Mouse (Mus musculus) midbrain, embryonic 12.5 days (tissue): Measurements from ENCODE around the gene Ubr3. TPM values are rescaled to one million over a fixed set of nuclear protein-coding genes. Genes with fewer than 3 reads are reported as not detected.
"Not testable (repeated sequence)": the region's sequence is repeated elsewhere in the genome, so short reads cannot be mapped to it uniquely, and the experiment has no call there.

Experiments used
- ATAC-seq: fragments of 200-750 bp; cut with Nextera tagmentation; 2 replicates; pipeline ENCODE4 v1.8.0; 2017; ENCODE audit warnings: low read depth, moderate TSS enrichment, moderate library complexity; ENCODE audit not compliant: low FRiP score
- H3K27ac ChIP-seq: fragments of 300-500 bp; sonication (generic); replicated peaks from 2 replicates; pipeline ENCODE4 v1.5.1; 2016; ENCODE audit warnings: mild to moderate bottlenecking
- H3K27me3 ChIP-seq: fragments of 300-500 bp; sonication (generic); 2 replicates; pipeline ENCODE4 v1.6.1; 2016; ENCODE audit warnings: mild to moderate bottlenecking
- H3K36me3 ChIP-seq: fragments of 300-500 bp; sonication (generic); 2 replicates; pipeline ENCODE4 v1.6.1; 2016
- H3K4me1 ChIP-seq: fragments of 300-500 bp; sonication (generic); 2 replicates; pipeline ENCODE4 v1.6.1; 2016
- H3K4me2 ChIP-seq: fragments of 300-500 bp; sonication (generic); replicated peaks from 2 replicates; pipeline ENCODE4 v1.6.1; 2016; ENCODE audit warnings: mild to moderate bottlenecking, moderate library complexity
- H3K4me3 ChIP-seq: fragments of 300-500 bp; sonication (generic); 2 replicates; pipeline ENCODE4 v1.5.1; 2016; ENCODE audit warnings: mild to moderate bottlenecking
- H3K9ac ChIP-seq: fragments of 300-500 bp; sonication (generic); replicated peaks from 2 replicates; pipeline ENCODE4 v1.6.1; 2016; ENCODE audit warnings: mild to moderate bottlenecking, moderate library complexity
- H3K9me3 ChIP-seq: fragments of 300-500 bp; sonication (generic); 2 replicates; pipeline ENCODE4 v1.6.1; 2016; ENCODE audit warnings: mild to moderate bottlenecking
- WGBS: fragments of 180-500 bp; shearing (Covaris S2); methylation state at CpG from one replicate; pipeline ENCODE4 v1.1.7; 2016; 5-methylcytosine and 5-hydroxymethylcytosine counted together
- polyA plus RNA-seq: library from polyadenylated mRNA; unstranded; fragments of >200 nt; fragmentation: Nextera tagmentation; extraction: Ambion mirVana; gene quantifications from 2 replicates; pipeline ENCODE4 v1.2.1, GENCODE M21; 2016

Ubr3 gene
- polyA plus RNA-seq, 1 experiment from 2014 or later, result 24.8 TPM

GRCm38 (mm10) chr2:69994082-69994736 lies 97.2 kb downstream of the Ubr3 start:
- not testable (repeated sequence) for H3K9ac ChIP-seq, H3K9me3 ChIP-seq, H3K4me1 ChIP-seq, H3K27ac ChIP-seq, H3K4me2 ChIP-seq, ATAC-seq, H3K27me3 ChIP-seq, H3K4me3 ChIP-seq
- WGBS, result 94% methylated on average over 3 of the region's 3 CpGs
- peaks cover 49% of the 10 kb centered on the region for H3K36me3 ChIP-seq

- no peak overlapping the region for H3K4me2 ChIP-seq
- WGBS, result 91% methylated on average over 2 of the region's 2 CpGs
- H3K4me3 ChIP-seq, result no peak overlapping the region
- ATAC-seq, result no peak
- no peak overlapping the region for H3K9ac ChIP-seq
- no peaks in the 10 kb centered on the region for H3K9me3 ChIP-seq
- H3K27ac ChIP-seq, result no peak overlapping the region
- peaks cover 43% of the 10 kb centered on the region for H3K36me3 ChIP-seq
- no peaks in the 10 kb centered on the region for H3K4me1 ChIP-seq
- H3K27me3 ChIP-seq, result no peaks in the 10 kb centered on the region
Measured at GRCm38 (mm10) chr2:69994779-69995178, 97.7 kb downstream of the Ubr3 start.

DNA sequence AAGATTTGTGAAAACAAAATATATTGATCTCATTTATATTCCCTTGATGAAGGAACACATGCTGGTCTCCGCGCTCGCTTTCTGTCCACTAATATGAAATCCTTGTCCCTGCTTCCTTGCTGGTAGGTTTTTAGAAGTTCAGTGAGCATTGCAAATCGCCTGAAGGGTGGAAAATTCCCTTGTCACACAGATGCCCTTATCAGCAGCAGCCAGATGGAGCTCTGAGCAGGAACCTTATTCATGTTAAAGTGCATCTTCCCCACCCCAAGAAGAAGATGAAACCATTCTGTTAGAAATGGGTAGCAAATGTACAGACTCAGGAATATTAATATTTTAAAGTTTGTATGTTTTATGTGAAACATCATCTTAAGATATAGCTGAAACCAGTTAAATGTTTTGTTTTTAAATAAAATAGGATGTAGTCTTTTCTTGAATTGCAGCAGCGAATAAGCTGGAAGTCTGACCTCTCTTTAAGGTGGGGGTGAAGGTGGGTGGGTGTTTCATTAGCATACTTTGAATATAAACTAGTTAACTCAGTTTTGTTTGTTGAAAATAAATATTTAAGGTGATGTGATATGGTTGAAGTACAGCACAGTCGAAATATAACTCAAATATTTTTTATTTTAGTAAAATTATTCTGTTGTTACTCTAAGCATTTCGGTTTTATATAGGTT lies 102.2 kb downstream of the Ubr3 start:
- Histone ChIP-seq H3K4me3 (no peak overlapping the region), H3K27ac (no peak overlapping the region), H3K9me3 (no peaks in the 10 kb centered on the region), H3K4me2 (no peak overlapping the region), H3K4me1 (no peaks in the 10 kb centered on the region), H3K36me3 (peaks cover 27% of the 10 kb centered on the region), H3K9ac (no peak overlapping the region), H3K27me3 (no peaks in the 10 kb centered on the region)
- ATAC-seq, result peak; percentile 49; the same call in 1 of the 2 replicates
- 76% methylated on average over 7 of the region's 7 CpGs for WGBS

- peaks cover 22% of the 10 kb centered on the region for H3K36me3 ChIP-seq
- H3K27ac ChIP-seq, result 0 out of 2 replicates have a peak overlapping the region, but pooled peaks have one; percentile 22
- ATAC-seq, result no peak
- 75% methylated on average over 6 of the region's 6 CpGs for WGBS
- no peak overlapping the region for H3K4me3 ChIP-seq
- no peaks in the 10 kb centered on the region for H3K9me3 ChIP-seq
- no peaks in the 10 kb centered on the region for H3K27me3 ChIP-seq
- H3K4me1 ChIP-seq, result no peaks in the 10 kb centered on the region
- H3K4me2 ChIP-seq, result no peak overlapping the region
- no peak overlapping the region for H3K9ac ChIP-seq
Measured at GRCm38 (mm10) chr2:70000316-70000715, 103.3 kb downstream of the Ubr3 start.

DNA sequence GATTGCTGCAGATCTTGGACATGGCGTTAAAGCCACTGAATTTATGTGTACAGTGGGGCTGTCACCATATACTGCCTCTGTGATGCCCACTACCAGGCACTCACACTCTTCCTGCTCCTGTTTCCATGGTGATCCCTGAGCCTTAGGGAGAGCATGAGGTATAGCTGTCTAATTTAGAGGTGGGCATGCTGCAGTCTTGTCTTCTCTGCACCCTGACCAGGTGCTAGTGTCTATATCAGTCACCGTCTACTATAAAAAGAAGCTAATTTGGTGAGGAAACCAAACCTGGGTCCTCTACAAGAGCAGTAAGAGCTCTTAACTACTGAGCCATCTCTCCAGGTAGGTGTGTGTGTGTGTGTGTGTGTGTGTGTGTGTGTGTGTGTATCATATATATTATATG lies 109.4 kb downstream of the Ubr3 start:
- WGBS, result 96% methylated on average over 2 of the region's 2 CpGs
- Histone ChIP-seq H3K9me3 (no peaks in the 10 kb centered on the region), H3K27me3 (no peaks in the 10 kb centered on the region), H3K36me3 (peaks cover 24% of the 10 kb centered on the region), H3K9ac (no peak overlapping the region), H3K4me2 (no peak overlapping the region), H3K4me1 (no peaks in the 10 kb centered on the region), H3K4me3 (no peak overlapping the region), H3K27ac (no peak overlapping the region)
- ATAC-seq, result no peak

DNA sequence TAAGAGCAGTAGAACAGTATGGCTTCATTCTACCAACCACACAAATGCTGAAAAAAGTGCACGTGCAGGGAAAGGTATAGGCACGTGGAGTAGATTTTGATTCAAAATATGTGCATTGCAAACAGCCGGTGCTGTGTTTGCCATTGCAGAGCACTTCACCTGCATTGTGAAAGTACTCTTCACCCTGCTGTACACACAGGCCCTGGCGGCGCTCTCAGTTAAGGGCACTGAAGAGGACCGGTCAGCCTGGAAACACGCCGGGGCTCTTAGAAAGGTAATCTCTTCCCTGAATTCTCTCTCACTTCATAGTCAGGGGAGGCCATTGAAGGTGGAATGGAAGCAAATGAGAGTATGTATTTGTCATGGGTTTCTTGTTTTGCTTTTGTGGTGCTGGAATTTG lies 115.9 kb downstream of the Ubr3 start:
- H3K27me3 ChIP-seq, result no peaks in the 10 kb centered on the region
- ATAC-seq, result no peak
- H3K4me1 ChIP-seq, result no peaks in the 10 kb centered on the region
- H3K9ac ChIP-seq, result no peak overlapping the region
- no peak overlapping the region for H3K27ac ChIP-seq
- H3K4me2 ChIP-seq, result no peak overlapping the region
- no peak overlapping the region for H3K4me3 ChIP-seq
- no peaks in the 10 kb centered on the region for H3K9me3 ChIP-seq
- H3K36me3 ChIP-seq, result peaks cover 34% of the 10 kb centered on the region
- WGBS, result 96% methylated on average over 8 of the region's 8 CpGs

DNA sequence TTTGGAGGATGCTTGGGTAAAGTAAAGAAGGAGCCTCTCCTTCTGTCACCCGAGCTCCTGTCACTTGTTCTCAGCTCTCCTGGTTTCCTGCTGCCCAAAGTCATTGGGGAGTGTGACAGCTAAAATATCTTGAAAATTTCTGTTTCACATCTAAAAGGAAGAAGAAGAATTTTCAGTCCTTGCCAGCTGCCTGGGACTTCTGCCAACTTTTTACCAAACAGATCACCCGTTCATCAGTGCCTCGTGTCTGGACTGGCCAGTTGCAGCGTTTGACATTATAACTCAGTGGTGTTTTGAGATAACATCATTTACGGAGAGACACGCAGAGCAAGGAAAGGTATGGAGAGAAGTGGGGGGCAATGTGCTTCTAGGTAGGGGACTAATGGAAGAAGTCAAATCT lies 121.2 kb downstream of the Ubr3 start:
- no peaks in the 10 kb centered on the region for H3K27me3 ChIP-seq
- H3K9ac ChIP-seq, result no peak overlapping the region
- H3K27ac ChIP-seq, result no peak overlapping the region
- H3K36me3 ChIP-seq, result peaks cover 51% of the 10 kb centered on the region
- ATAC-seq, result no peak
- no peak overlapping the region for H3K4me2 ChIP-seq
- no peak overlapping the region for H3K4me3 ChIP-seq
- H3K4me1 ChIP-seq, result no peaks in the 10 kb centered on the region
- whole genome bisulfite sequencing, result 93% methylated on average over 6 of the region's 6 CpGs
- no peaks in the 10 kb centered on the region for H3K9me3 ChIP-seq

DNA sequence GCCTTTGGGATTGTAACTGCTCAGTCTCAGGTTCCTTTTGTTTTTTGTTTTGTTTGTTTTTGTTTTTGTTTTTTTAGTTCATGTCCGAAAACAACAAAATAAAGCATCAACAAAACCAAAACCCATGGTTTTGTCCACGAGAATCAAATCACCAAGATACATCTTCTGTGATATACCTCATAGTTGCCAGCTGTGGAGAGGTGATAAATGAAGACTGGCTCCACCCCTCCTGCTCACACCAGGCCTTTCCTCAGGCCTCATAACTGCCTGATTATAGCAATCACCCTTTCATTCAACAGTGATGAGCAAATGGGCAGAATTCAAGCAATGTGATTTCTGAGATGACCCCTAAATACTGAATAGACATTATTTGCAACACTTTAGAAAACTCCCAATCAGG lies 127.4 kb downstream of the Ubr3 start:
- Histone ChIP-seq H3K27me3 (no peaks in the 10 kb centered on the region), H3K36me3 (peaks cover 24% of the 10 kb centered on the region), H3K9ac (no peak overlapping the region), H3K9me3 (peaks cover 6% of the 10 kb centered on the region; the same call in 1 of the 2 replicates), H3K4me3 (no peak overlapping the region), H3K4me1 (no peaks in the 10 kb centered on the region), H3K27ac (no peak overlapping the region), H3K4me2 (no peak overlapping the region)
- ATAC-seq, result no peak
- WGBS, result 93% methylated on average over 2 of the region's 2 CpGs

GRCm38 (mm10) chr2:70025711-70026110 lies 128.7 kb downstream of the Ubr3 start:
- Histone ChIP-seq H3K4me3 (no peak overlapping the region), H3K27me3 (no peaks in the 10 kb centered on the region), H3K36me3 (peaks cover 19% of the 10 kb centered on the region), H3K9me3 (peaks cover 6% of the 10 kb centered on the region; the same call in 1 of the 2 replicates), H3K4me2 (no peak overlapping the region), H3K27ac (no peak overlapping the region), H3K4me1 (no peaks in the 10 kb centered on the region), H3K9ac (no peak overlapping the region)
- no peak for ATAC-seq
- WGBS, result 94% methylated on average over 5 of the region's 5 CpGs

- no peak for ATAC-seq
- H3K4me3 ChIP-seq, result no peak overlapping the region
- peaks cover 6% of the 10 kb centered on the region; the same call in 1 of the 2 replicates for H3K9me3 ChIP-seq
- 94% methylated on average over 2 of the region's 2 CpGs for WGBS
- H3K9ac ChIP-seq, result no peak overlapping the region
- no peaks in the 10 kb centered on the region for H3K27me3 ChIP-seq
- no peaks in the 10 kb centered on the region for H3K4me1 ChIP-seq
- H3K4me2 ChIP-seq, result no peak overlapping the region
- H3K36me3 ChIP-seq, result no peaks in the 10 kb centered on the region
- no peak overlapping the region for H3K27ac ChIP-seq
Measured at GRCm38 (mm10) chr2:70031472-70031871, 134.4 kb downstream of the Ubr3 start.

DNA sequence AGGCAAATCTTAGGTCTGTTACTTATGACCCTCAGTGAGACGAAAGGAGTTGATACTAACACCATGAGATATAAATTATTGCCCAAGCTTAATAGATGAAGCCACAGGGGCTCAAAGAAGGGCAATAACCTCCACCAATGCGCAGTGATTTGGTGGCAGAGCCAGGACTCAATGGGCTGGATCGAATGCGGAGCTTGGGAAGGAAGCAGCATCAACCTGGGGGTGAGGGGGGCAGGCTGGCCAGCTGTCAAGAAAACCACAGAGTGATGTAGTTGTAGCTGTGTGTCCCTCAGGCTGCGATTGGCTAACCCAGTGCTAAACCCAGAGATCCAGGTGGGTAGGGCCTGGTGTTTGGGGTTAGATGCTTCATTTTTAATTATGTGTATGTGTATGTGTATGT lies 137.8 kb downstream of the Ubr3 start:
- Histone ChIP-seq H3K4me1 (peaks cover 9% of the 10 kb centered on the region), H3K4me3 (no peak overlapping the region), H3K9ac (no peak overlapping the region), H3K27me3 (no peaks in the 10 kb centered on the region), H3K36me3 (no peaks in the 10 kb centered on the region), H3K9me3 (no peaks in the 10 kb centered on the region), H3K27ac (no peak overlapping the region), H3K4me2 (no peak overlapping the region)
- ATAC-seq, result no peak
- 63% methylated on average over 5 of the region's 5 CpGs for WGBS

- H3K27ac ChIP-seq, result no peak overlapping the region
- H3K27me3 ChIP-seq, result no peaks in the 10 kb centered on the region
- 71% methylated on average over 1 of the region's 1 CpGs for WGBS
- no peaks in the 10 kb centered on the region for H3K36me3 ChIP-seq
- ATAC-seq, result no peak
- no peak overlapping the region for H3K9ac ChIP-seq
- H3K4me2 ChIP-seq, result no peak overlapping the region
- peaks cover 9% of the 10 kb centered on the region for H3K4me1 ChIP-seq
- H3K9me3 ChIP-seq, result no peaks in the 10 kb centered on the region
- H3K4me3 ChIP-seq, result no peak overlapping the region
Measured at GRCm38 (mm10) chr2:70035358-70035757, 138.3 kb downstream of the Ubr3 start.
